Mouse (Mus musculus): Measurements from ENCODE around the gene Tlk2.

GRCm38 (mm10) chr11:105313633-105314014, 135.0 kb downstream of the Tlk2 start:
- TF ChIP-seq POLR2A (IDR thresholded peaks at IDR 0.05; ENCODE audit: control insufficient read depth, low read depth, low read length) (no peak), CTCF (IDR thresholded peaks at IDR 0.05; ENCODE audit: control insufficient read depth, insufficient read depth, insufficient replicate concordance, low read depth, low read length) (no peak)
